Mouse (Mus musculus) liver, embryonic 14.5 days (tissue): Measurements from ENCODE around the gene Mboat2. TPM values are rescaled to one million over a fixed set of nuclear protein-coding genes. Genes with fewer than 3 reads are reported as not detected.

Source experiments
- ATAC-seq: fragments of 200-750 bp; cut with Nextera tagmentation; 2 replicates; pipeline ENCODE4 v1.8.0; 2017; ENCODE audit warnings: moderate number of reproducible peaks, mild to moderate bottlenecking, moderate library complexity; ENCODE audit not compliant: insufficient read depth
- DNase-seq, 3 experiments: peaks; one replicate each; pipeline ENCODE4 v3.0.0-alpha.2; 2012 to 2013; ENCODE audit warnings: low read depth in 3 of 3, low spot score in 3 of 3
- H3K27ac ChIP-seq: fragments of 300-500 bp; sonication (generic); 2 replicates; pipeline ENCODE4 v1.5.1; 2014; ENCODE audit warnings: moderate library complexity, mild to moderate bottlenecking, control low read depth, inconsistent platforms
- H3K27me3 ChIP-seq: fragments of 300-500 bp; sonication (generic); 2 replicates; pipeline ENCODE4 v1.6.1; 2014; ENCODE audit warnings: mild to moderate bottlenecking, low read length, moderate library complexity; ENCODE audit not compliant: control insufficient read depth, insufficient read depth
- H3K36me3 ChIP-seq: fragments of 300-500 bp; sonication (generic); replicated peaks from 2 replicates; pipeline ENCODE4 v1.6.1; 2014; ENCODE audit warnings: low read depth; ENCODE audit not compliant: control insufficient read depth, insufficient read depth
- H3K4me1 ChIP-seq, 2 experiments: fragments of 200-500 bp in 1 of 2; fragments of 300-500 bp in 1 of 2; sonication (generic) in 1 of 2; replicated peaks; 2 replicates each; pipeline ENCODE4 v1.6.1; 2012 to 2014; ENCODE audit warnings: antibody characterized with exemption in 1 of 2, inconsistent platforms in 1 of 2, low read length in 1 of 2; ENCODE audit not compliant: control insufficient read depth in 2 of 2, insufficient read depth in 2 of 2
- H3K4me2 ChIP-seq: fragments of 300-500 bp; sonication (generic); 2 replicates; pipeline ENCODE4 v1.6.1; 2014; ENCODE audit warnings: low read depth, mild to moderate bottlenecking, control low read depth, moderate library complexity
- H3K4me3 ChIP-seq, 2 experiments: fragments of 200-500 bp in 1 of 2; fragments of 300-500 bp in 1 of 2; sonication (generic) in 1 of 2; 2 replicates each; pipeline ENCODE4 v1.5.1; 2012 to 2014; ENCODE audit warnings: low read depth in 2 of 2, low read length in 2 of 2, mild to moderate bottlenecking in 2 of 2, control low read depth in 1 of 2, inconsistent platforms in 1 of 2, moderate library complexity in 1 of 2; ENCODE audit not compliant: insufficient read depth in 1 of 2
- H3K9ac ChIP-seq: fragments of 300-500 bp; sonication (generic); replicated peaks from 2 replicates; pipeline ENCODE4 v1.6.1; 2014; ENCODE audit warnings: mild to moderate bottlenecking, control low read depth, moderate library complexity
- H3K9me3 ChIP-seq: fragments of 300-500 bp; sonication (generic); 2 replicates; pipeline ENCODE4 v1.6.1; 2016; ENCODE audit warnings: low read length, mixed read lengths; ENCODE audit not compliant: control insufficient read depth
- CTCF ChIP-seq: IDR thresholded peaks from 2 replicates; pipeline ENCODE4 v1.5.1; 2016; ENCODE audit warnings: antibody characterized with exemption, low read depth, control low read depth
- EP300 ChIP-seq: IDR thresholded peaks from 2 replicates; pipeline ENCODE4 v1.6.1; 2016; ENCODE audit warnings: antibody characterized with exemption, low read depth
- WGBS: fragments of 180-500 bp; shearing (Covaris S2); extraction: QIAGEN DNeasy Blood & Tissue Kit; methylation state at CpG from one replicate; pipeline ENCODE4 v1.1.7; 2014; ENCODE audit not compliant: insufficient replicate concordance; 5-methylcytosine and 5-hydroxymethylcytosine counted together
- polyA plus RNA-seq, 2 experiments: library from polyadenylated mRNA; depleted of rRNA in 1 of 2; stranded (reverse) in 1 of 2; unstranded in 1 of 2; fragments of >200 nt; fragmentation: Nextera tagmentation in 1 of 2; extraction: Ambion mirVana in 1 of 2; gene quantifications; 2 replicates each; pipeline versions ENCODE4 v1.2.1 to v1.2.3; 2012 to 2014

The Mboat2 gene
- polyA plus RNA-seq, 2 experiments, result 1.3 to 3.6 TPM

GRCm38 (mm10) chr12:24869231-24869630 lies 38.6 kb downstream of the Mboat2 start:
- no peaks in the 10 kb centered on the region for H3K27me3 ChIP-seq
- ATAC-seq (no peak), DNase-seq (no peak)
- no peak for TF ChIP-seq EP300
- no peak for TF ChIP-seq CTCF
- H3K9me3 ChIP-seq, result no peaks in the 10 kb centered on the region
- no peak overlapping the region for H3K4me2 ChIP-seq
- no peaks in the 10 kb centered on the region for H3K36me3 ChIP-seq
- WGBS, result 33% methylated on average over 5 of the region's 5 CpGs
- H3K9ac ChIP-seq, result no peak overlapping the region
- H3K27ac ChIP-seq, result no peak overlapping the region
- H3K4me3 ChIP-seq, result no peak overlapping the region
- H3K4me1 ChIP-seq, result peaks cover 0 to 6% of the 10 kb centered on the region in 2 experiments; a peak in 2 of 4 replicates

- no peaks in the 10 kb centered on the region for H3K27me3 ChIP-seq
- H3K4me3 ChIP-seq, result no peak overlapping the region
- H3K9me3 ChIP-seq, result no peaks in the 10 kb centered on the region
- H3K27ac ChIP-seq, result no peak overlapping the region
- peaks cover 7 to 8% of the 10 kb centered on the region in 2 experiments for H3K4me1 ChIP-seq
- H3K9ac ChIP-seq, result no peak overlapping the region
- WGBS, result 89% methylated on average over 4 of the region's 4 CpGs
- H3K36me3 ChIP-seq, result no peaks in the 10 kb centered on the region
- H3K4me2 ChIP-seq, result no peak overlapping the region
- DNase-seq (no peak), ATAC-seq (no peak)
- TF ChIP-seq CTCF, result no peak
- TF ChIP-seq EP300, result no peak
Observed at GRCm38 (mm10) chr12:24870901-24871300, 40.2 kb downstream of the Mboat2 start.

GRCm38 (mm10) chr12:24872264-24872663 lies 41.6 kb downstream of the Mboat2 start:
- TF ChIP-seq CTCF, result no peak
- TF ChIP-seq EP300, result no peak
- H3K27ac ChIP-seq, result no peak overlapping the region
- DNase-seq (no peak), ATAC-seq (no peak)
- WGBS, result 76% methylated on average over 8 of the region's 8 CpGs
- H3K36me3 ChIP-seq, result no peaks in the 10 kb centered on the region
- H3K9ac ChIP-seq, result no peak overlapping the region
- H3K27me3 ChIP-seq, result no peaks in the 10 kb centered on the region
- H3K4me3 ChIP-seq, result no peak overlapping the region
- no peaks in the 10 kb centered on the region for H3K9me3 ChIP-seq
- H3K4me1 ChIP-seq, result peaks cover 13 to 20% of the 10 kb centered on the region in 2 experiments
- H3K4me2 ChIP-seq, result no peak overlapping the region

- 80% methylated on average over 10 of the region's 10 CpGs for WGBS
- ATAC-seq (no peak), DNase-seq (no peak)
- Histone ChIP-seq H3K36me3 (no peaks in the 10 kb centered on the region), H3K27me3 (no peaks in the 10 kb centered on the region), H3K4me2 (no peak overlapping the region), H3K9me3 (no peaks in the 10 kb centered on the region), H3K4me3 (no peak overlapping the region), H3K9ac (no peak overlapping the region), H3K27ac (no peak overlapping the region), H3K4me1 (peaks cover 17 to 24% of the 10 kb centered on the region in 2 experiments)
- TF ChIP-seq EP300 (no peak), CTCF (peak; percentile 19; the same call in 1 of the 2 replicates)
Observed at GRCm38 (mm10) chr12:24872689-24873088, 42.0 kb downstream of the Mboat2 start.

GRCm38 (mm10) chr12:24875908-24876307 lies 45.2 kb downstream of the Mboat2 start:
- Histone ChIP-seq H3K4me1 (peaks cover 46 to 51% of the 10 kb centered on the region in 2 experiments), H3K27ac (peak overlapping the region; percentile 58)

More at GRCm38 (mm10) chr12:24875908-24876307, 45.2 kb downstream of the Mboat2 start:
- WGBS, result 38% methylated on average over 1 of the region's 1 CpGs
- Histone ChIP-seq H3K36me3 (no peaks in the 10 kb centered on the region), H3K4me2 (0 out of 2 replicates have a peak overlapping the region, but pooled peaks have one; percentile 6), H3K9ac (no peak overlapping the region; the same call in 1 of the 2 replicates), H3K9me3 (no peaks in the 10 kb centered on the region), H3K27me3 (no peaks in the 10 kb centered on the region), H3K4me3 (no peak overlapping the region)
- no peak for TF ChIP-seq CTCF
- 0 out of 2 replicates have a peak, but pooled peaks have one; percentile 38 for TF ChIP-seq EP300
- DNase-seq (no peak), ATAC-seq (peak; percentile 30; the same call in 1 of the 2 replicates)
